Mouse (Mus musculus) Patski (cell line): ENCODE data around the gene Slco4c1. TPM values are rescaled to one million over a fixed set of nuclear protein-coding genes. Genes with fewer than 3 reads are reported as not detected.

ENCODE experiments used
- ATAC-seq: fragments of 100-300 bp; one replicate; pipeline ENCODE4 v1.8.0; 2021
- CTCF ChIA-PET: fragments of 350-600 bp; sonication (Branson Sonifier 250); formaldehyde crosslinking; loops from one replicate; lab custom pipeline; 2022; ENCODE audit warnings: inconsistent platforms; lab: Charles Lee
- POLR2A ChIA-PET: fragments of 350-600 bp; sonication (Branson Sonifier 250); formaldehyde crosslinking; loops from one replicate; lab custom pipeline; 2022; ENCODE audit warnings: antibody characterized with exemption, inconsistent platforms; lab: Charles Lee
- DNase-seq: peaks from one replicate; pipeline ENCODE4 v3.0.0-alpha.2; 2011; ENCODE audit warnings: low read depth, low spot score
- H3K27me3 ChIP-seq: fragments of 371-371 bp; one replicate; pipeline ENCODE4 v1.5.1; 2021
- CTCF ChIP-seq: fragments of 100-300 bp; IDR thresholded peaks from one replicate; pipeline ENCODE4 v1.5.1; 2021
- in situ Hi-C: fragments of 300-500 bp; cut with MboI; formaldehyde crosslinking; loops from 3 replicates; pipeline ENCODE4 v1.11.1; 2018; ENCODE audit warnings: low pct_unique_long_range_greater_than_20kb, mixed read lengths
- polyA plus RNA-seq: library from polyadenylated mRNA; unstranded; gene quantifications from one replicate; pipeline ENCODE4 v1.2.3, GENCODE M21; 2021

Slco4c1 gene
- not detected for polyA plus RNA-seq

- in situ Hi-C loops = no loop called here
- H3K27me3 ChIP-seq = peaks cover 33% of the 10 kb centered on the region
- POLR2A ChIA-PET = no interaction called here
- TF ChIP-seq CTCF = no peak
- DNase-seq = no peak
- no peak for ATAC-seq
- CTCF ChIA-PET = no interaction called here
Measured at GRCm38 (mm10) chr1:96871528-96872360, at the start of gene Slco4c1. Gene Slco4c1 (minus strand): TSS chr1:96872171.

GRCm38 (mm10) chr1:96917333-96917732 is 45.4 kb upstream of the Slco4c1 start:
- DNase-seq = no peak
- TF ChIP-seq CTCF = no peak
- POLR2A ChIA-PET = no interaction called here
- in situ Hi-C loops = no loop called here
- CTCF ChIA-PET = no interaction called here
- ATAC-seq = no peak
- no peaks in the 10 kb centered on the region for H3K27me3 ChIP-seq

GRCm38 (mm10) chr1:96883788-96884187 is 11.8 kb upstream of the Slco4c1 start:
- no peak for TF ChIP-seq CTCF
- no peaks in the 10 kb centered on the region for H3K27me3 ChIP-seq
- POLR2A ChIA-PET = no interaction called here
- in situ Hi-C loops = no loop called here
- ATAC-seq (no peak), DNase-seq (no peak)
- CTCF ChIA-PET = no interaction called here

- TF ChIP-seq CTCF = no peak
- in situ Hi-C loops = no loop called here
- CTCF ChIA-PET = no interaction called here
- ATAC-seq (no peak), DNase-seq (no peak)
- POLR2A ChIA-PET = no interaction called here
- peaks cover 8% of the 10 kb centered on the region for H3K27me3 ChIP-seq
Measured at GRCm38 (mm10) chr1:96878572-96878971, 6.6 kb upstream of the Slco4c1 start.

GRCm38 (mm10) chr1:96876076-96876475 is 4.1 kb upstream of the Slco4c1 start:
- no peak for ATAC-seq
- DNase-seq = no peak
- peaks cover 21% of the 10 kb centered on the region for H3K27me3 ChIP-seq
- no peak for TF ChIP-seq CTCF
- ChIA-PET CTCF (no interaction called here), POLR2A (no interaction called here)
- in situ Hi-C loops = no loop called here

GRCm38 (mm10) chr1:96874636-96875035 is 2.7 kb upstream of the Slco4c1 start:
- POLR2A ChIA-PET = no interaction called here
- ATAC-seq (no peak), DNase-seq (no peak)
- H3K27me3 ChIP-seq = peaks cover 33% of the 10 kb centered on the region
- in situ Hi-C loops = no loop called here
- CTCF ChIA-PET = no interaction called here
- TF ChIP-seq CTCF = no peak

- ChIA-PET POLR2A (no interaction called here), CTCF (no interaction called here)
- H3K27me3 ChIP-seq = peaks cover 33% of the 10 kb centered on the region
- in situ Hi-C loops = no loop called here
- DNase-seq (no peak), ATAC-seq (no peak)
- TF ChIP-seq CTCF = no peak
Measured at GRCm38 (mm10) chr1:96872361-96872693, 356 bp upstream of the Slco4c1 start.

GRCm38 (mm10) chr1:96870764-96871307 is 1.1 kb downstream of the Slco4c1 start:
- peaks cover 33% of the 10 kb centered on the region for H3K27me3 ChIP-seq
- ATAC-seq (no peak), DNase-seq (no peak)
- ChIA-PET CTCF (no interaction called here), POLR2A (no interaction called here)
- in situ Hi-C loops = no loop called here
- TF ChIP-seq CTCF = no peak

GRCm38 (mm10) chr1:96868722-96869121 is 3.2 kb downstream of the Slco4c1 start:
- H3K27me3 ChIP-seq = peaks cover 26% of the 10 kb centered on the region
- ATAC-seq = no peak
- ChIA-PET CTCF (no interaction called here), POLR2A (no interaction called here)
- DNase-seq = no peak
- in situ Hi-C loops = no loop called here
- no peak for TF ChIP-seq CTCF

GRCm38 (mm10) chr1:96866002-96866401 is 6.0 kb downstream of the Slco4c1 start:
- POLR2A ChIA-PET = no interaction called here

GRCm38 (mm10) chr1:96864120-96864519 is 7.9 kb downstream of the Slco4c1 start:
- in situ Hi-C loops = no loop called here
- ChIA-PET CTCF (no interaction called here), POLR2A (no interaction called here)
- H3K27me3 ChIP-seq = peaks cover 3% of the 10 kb centered on the region
- DNase-seq (no peak), ATAC-seq (no peak)
- no peak for TF ChIP-seq CTCF

More at GRCm38 (mm10) chr1:96866002-96866401, 6.0 kb downstream of the Slco4c1 start:
- in situ Hi-C loops = no loop called here
- peaks cover 14% of the 10 kb centered on the region for H3K27me3 ChIP-seq
- no peak for ATAC-seq
- CTCF ChIA-PET = no interaction called here
- no peak for TF ChIP-seq CTCF
- DNase-seq = no peak
